Mouse (Mus musculus) spleen, adult 2 months (tissue): ENCODE results near the gene Lbp.

ENCODE experiments used
- CTCF ChIP-seq: fragments of 200-500 bp; IDR thresholded peaks from 2 replicates; pipeline ENCODE4 v1.5.1; 2011; ENCODE audit warnings: mild to moderate bottlenecking, inconsistent platforms; ENCODE audit not compliant: insufficient read depth, insufficient read length, insufficient replicate concordance; ENCODE audit errors: extremely low read depth
- POLR2A ChIP-seq: fragments of 200-500 bp; IDR thresholded peaks from 2 replicates; pipeline ENCODE4 v1.6.1; 2011; ENCODE audit warnings: low read depth, low read length, inconsistent platforms

DNA sequence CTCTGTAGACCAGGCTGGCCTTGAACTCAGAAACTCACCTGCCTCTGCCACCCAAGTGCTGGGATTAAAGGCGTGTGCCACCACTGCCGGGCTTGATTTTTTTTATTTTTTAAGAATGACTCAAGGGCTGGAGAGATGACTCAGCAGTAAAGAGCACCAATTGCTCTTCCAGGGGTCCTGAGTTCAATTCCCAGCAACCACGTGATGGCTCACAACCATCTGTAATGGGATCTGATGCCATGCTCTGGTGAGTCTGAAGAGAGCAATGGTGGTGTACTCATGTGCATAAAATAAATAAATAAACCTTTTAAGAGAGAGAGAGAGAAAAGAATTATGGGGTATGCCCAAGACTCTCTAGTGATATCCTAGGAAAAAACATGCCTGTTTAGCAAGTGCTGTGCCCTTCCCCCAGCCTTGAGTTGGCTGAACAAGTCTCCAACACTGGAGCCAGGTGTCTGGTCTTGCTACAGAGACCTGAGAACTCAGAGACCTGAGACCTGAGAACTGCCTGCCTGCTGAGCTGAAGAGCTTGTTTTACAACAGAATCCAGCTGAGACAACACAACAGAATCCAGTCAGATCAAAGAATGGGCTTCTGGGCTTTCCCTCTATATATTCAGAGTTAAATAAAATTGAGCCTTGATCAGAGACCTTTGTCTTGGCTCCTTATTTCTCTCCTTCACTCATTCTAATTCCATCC is 63.3 kb downstream of the Lbp start:
- TF ChIP-seq CTCF (no peak), POLR2A (no peak)
